Mouse (Mus musculus) inflammation-experienced regulatory T-cells, adult 6 months (primary cell): ENCODE results near the gene Rbfox2. TPM values are rescaled to one million over a fixed set of nuclear protein-coding genes. Genes with fewer than 3 reads are reported as not detected.

Source experiments
- ATAC-seq: one replicate; pipeline ENCODE4 v1.8.0; 2017
- polyA plus RNA-seq, 3 experiments: library from polyadenylated mRNA; unstranded; fragments of 100-300 nt; shearing (Covaris generic); gene quantifications; one replicate each; pipeline ENCODE4 v1.2.1; 2017

Gene Rbfox2
- polyA plus RNA-seq, 3 experiments from 2014 or later: not detected

DNA sequence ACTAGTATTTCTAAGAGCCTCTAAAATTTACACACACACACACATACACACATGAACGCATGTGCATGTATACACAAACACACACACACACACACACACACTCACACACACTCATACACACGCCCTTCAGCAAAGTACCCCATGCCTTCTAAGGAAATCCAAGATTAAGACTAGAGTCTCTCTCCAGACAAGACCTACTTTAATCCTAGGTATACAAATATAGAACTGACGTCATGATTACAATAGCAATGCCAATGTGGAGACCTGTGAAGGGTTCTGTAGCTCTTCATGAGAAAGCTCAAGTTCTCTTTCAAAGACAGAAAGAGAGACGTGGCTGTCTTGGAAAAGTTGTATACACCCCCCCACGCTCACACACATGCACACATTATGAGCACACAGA lies 132.8 kb downstream of the Rbfox2 start:
- ATAC-seq: no peak

DNA sequence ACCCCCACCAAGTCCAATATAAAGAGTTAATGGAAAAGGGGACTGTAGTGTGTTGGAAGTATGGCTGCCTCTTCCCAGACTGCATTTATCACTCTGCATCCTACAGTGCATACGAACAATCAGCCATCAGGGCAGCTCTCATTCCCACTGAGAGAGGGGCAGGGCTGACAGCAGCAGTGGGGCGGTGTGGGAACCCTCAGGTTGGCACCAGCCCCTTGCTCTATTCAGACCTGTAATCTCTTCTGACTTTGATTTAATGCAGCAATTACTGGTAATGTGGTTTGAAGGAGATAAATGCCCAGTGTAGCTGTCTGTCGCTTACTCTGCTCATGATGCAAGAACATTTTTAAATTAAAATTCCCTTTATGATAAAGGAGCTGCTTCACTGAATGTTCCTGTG lies 134.4 kb downstream of the Rbfox2 start:
- no peak for ATAC-seq

DNA sequence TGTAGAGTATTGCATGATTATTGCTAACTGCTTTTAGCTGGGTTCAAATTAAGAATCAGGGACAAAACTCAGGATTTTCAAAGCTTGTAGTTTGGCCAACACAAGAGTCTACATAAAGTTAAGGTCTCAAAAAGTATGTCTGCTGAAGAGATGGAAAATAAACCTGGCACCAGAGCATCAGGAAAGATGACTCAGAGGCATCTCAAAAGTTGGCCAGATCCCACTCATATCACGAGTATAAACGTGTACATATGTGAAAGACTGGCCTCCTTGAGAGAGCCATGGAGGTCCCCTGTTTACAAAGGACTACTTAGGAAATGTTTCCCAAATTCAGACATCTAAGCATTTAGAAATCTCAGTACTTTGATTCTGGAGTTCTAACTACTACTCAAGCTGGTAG lies 138.0 kb downstream of the Rbfox2 start:
- no peak for ATAC-seq

- no peak for ATAC-seq
These were observed 140.5 kb downstream of the Rbfox2 start for GRCm38 (mm10) chr15:77166225-77166732.

DNA sequence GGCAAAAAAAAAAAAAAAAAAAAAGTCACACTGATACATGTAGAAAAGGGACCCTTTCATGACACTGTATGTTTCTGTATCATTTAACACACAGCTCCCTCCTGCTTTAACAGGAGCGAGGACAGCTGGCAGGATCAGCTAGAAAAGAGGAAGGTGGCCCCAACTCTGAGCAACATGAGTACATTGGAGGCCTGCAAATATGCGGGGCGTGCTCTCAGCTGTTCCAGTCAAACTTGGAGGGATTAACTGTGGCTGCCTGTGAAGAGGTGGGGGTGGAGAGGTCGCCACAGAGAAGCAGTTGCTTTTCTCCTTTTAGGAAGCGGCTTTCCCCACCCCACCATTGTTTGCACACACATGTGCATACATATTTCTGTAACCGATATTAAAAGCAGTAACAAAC lies 143.5 kb downstream of the Rbfox2 start:
- no peak for ATAC-seq

DNA sequence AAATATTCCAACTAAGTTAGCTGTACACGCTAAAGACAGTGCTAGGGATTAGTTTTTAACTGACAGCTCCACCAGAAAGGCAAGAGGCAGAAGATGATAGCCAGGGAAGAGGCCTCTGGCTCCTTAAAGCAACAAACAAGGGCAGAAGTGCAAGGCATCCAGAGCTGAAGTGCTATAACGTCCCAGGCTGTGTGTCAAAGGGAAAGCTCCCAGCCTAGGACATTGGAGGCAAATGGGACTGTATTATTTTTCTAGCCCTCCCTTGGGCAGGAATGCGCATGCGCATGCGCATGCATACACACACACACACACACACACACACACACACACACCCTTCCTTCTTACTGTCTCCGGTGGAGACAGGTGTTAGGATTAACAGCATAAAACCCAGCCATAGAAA lies 143.9 kb downstream of the Rbfox2 start:
- ATAC-seq: no peak

- no peak for ATAC-seq
These were observed 145.4 kb downstream of the Rbfox2 start for GRCm38 (mm10) chr15:77161382-77161781.

GRCm38 (mm10) chr15:77160848-77161247 lies 146.0 kb downstream of the Rbfox2 start:
- no peak for ATAC-seq

DNA sequence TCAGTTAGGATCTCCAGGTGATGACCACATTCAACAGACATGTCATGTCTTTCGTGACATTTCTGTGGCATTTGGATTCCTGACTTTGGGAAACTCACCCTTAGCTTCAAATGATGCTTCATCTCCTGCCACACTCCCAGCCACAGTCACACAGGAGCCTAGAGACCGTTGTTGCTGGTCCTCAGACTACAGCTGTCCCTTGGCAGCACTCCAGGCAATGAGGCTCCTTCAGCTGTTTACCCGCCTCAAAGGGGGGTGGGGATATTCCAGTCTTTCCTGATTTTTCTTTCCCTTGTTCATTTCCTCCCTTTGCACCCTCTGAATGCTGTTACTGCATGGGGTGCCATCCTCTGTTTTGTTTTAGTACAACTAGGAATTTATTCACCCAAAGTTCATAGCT lies 150.3 kb downstream of the Rbfox2 start:
- ATAC-seq: no peak

GRCm38 (mm10) chr15:77154248-77154785 lies 152.5 kb downstream of the Rbfox2 start:
- ATAC-seq: no peak

DNA sequence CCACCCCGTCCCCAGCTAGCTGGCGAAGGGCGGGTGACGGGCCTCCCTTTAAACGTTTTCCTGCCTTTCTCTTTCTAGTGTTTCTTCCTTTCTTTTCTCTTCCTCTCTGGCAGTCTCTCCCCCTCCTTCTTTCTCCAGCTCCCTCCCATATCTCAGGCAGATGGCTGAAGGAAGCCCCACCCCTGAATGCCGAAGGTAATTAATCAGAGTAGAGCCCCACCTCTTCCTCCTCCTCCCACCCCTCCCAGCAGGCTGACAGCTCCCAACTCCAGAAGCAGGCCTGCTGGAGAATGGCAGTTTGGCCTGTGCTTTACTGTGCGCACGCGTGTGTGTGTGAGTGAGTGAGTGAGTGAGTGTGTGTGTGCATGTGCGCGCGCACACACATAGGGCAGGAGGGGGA lies 153.2 kb downstream of the Rbfox2 start:
- no peak for ATAC-seq

DNA sequence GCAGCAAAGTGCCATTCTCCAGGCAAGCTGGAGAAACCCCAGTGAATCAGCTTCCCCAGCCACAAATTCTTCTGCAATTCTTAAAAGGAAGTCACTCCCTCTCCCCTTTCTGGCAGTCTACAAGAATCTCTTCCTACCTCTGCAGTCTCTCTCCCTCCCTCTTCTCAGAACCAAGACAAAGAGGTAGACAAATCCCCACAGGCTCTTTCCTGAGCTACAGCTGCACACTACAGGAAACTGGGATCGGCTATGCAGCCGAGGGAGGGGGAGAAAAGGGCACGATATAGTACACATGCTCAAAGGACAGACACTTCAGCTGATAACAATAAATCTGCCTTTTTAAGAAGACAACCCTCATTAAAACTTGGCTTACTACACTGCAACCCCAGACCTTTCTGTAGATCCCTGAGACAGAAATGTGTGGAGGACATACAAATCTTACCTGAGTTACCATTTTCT lies 153.7 kb downstream of the Rbfox2 start:
- no peak for ATAC-seq

DNA sequence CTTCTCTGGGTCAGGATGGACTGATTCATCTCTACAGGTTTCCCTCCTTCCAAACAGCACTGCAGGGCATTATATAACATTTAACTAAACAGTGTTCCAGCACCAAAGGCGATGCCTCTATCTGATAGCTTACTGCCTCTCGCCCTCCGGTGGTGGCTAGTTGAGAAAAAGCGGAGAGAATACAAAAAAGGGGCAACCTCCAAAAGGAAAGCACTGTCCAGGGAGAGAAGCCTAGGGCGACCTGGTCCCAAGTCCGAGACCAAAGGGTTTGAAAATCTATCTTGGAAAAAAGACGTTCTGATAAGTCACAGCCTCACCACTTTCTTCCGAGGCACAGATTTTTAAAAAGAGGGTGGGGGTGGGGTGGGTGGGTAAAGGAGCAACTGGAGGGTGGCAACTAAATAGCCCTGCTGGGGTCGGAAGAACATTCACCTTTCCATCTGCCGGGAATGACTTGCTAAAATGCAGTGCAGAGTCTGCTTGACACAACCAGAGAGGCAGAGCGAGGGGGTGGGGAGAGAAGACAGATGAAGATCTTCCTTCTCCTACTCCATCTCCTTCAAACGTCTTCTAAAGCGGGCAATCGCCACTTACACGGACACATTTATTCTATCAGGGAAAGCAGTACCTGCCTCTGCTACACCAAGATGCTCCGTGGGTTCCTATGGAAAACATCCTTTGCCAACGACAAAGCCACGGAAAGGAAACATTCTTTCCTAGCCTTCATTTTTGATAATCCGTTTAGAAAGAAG lies 154.3 kb downstream of the Rbfox2 start:
- ATAC-seq: no peak

GRCm38 (mm10) chr15:77151816-77152215 lies 155.0 kb downstream of the Rbfox2 start:
- ATAC-seq: no peak

GRCm38 (mm10) chr15:77151178-77151577 lies 155.6 kb downstream of the Rbfox2 start:
- ATAC-seq: no peak

DNA sequence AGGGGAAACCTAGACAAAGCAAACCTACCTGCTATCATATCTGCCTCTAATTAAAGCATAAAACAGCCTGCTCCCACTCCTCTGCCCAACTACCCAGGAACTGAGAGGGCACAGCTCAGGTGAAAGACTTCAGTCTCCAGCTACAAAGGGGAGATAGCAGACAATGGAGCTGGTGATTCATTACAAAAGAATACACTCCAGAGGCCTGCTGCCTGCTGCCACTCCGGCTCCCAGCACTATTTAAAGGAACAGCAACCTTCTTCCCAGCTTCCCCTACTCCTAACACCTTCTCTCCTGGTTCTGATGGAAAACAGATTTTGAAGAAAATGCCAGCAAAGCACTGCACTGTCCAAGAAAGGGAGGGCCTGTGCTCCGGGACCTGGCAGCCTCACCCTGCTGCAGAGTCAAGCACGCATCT lies 156.4 kb downstream of the Rbfox2 start:
- ATAC-seq: no peak

DNA sequence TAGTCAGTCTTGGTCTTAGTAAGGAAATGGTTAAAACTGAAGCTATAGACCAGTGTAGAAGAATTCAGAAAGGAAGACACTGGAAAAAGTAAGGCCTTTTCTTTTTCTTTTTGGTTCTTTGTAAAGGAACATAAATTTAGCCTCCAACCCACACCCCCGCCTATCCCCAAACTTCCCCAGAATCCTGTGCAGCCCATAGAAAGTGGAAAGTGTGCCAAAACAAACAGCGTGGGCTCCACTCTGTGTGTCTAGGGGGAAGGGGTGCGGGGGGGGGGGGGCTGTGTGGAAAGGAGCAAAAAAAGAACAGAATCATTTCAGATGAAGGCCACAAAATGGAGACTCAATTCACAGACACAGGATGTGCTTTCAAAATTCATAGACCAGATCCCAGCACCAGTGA lies 156.8 kb downstream of the Rbfox2 start:
- ATAC-seq: no peak

DNA sequence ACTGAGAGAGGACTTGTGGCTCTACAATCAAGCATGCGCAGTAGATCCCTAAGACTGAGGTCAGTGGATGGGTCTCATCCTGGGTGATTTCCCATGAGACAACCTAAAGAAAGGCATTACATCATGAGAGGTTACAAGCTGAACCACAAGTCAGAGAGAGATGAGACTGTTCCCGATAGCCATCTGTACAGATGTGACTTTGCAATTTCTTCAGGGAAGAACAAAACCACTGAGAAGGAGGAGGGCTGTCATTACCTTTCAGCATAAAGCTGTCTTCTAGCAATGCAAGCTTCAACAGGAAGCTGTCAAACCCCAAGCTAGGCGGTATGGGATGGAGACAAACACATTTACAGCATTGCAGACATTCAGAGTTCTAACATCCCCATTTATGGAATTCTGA lies 157.3 kb downstream of the Rbfox2 start:
- no peak for ATAC-seq

- no peak for ATAC-seq
These were observed 159.9 kb downstream of the Rbfox2 start for GRCm38 (mm10) chr15:77146942-77147341.

- ATAC-seq: no peak
These were observed 161.8 kb downstream of the Rbfox2 start for GRCm38 (mm10) chr15:77144960-77145359.

DNA sequence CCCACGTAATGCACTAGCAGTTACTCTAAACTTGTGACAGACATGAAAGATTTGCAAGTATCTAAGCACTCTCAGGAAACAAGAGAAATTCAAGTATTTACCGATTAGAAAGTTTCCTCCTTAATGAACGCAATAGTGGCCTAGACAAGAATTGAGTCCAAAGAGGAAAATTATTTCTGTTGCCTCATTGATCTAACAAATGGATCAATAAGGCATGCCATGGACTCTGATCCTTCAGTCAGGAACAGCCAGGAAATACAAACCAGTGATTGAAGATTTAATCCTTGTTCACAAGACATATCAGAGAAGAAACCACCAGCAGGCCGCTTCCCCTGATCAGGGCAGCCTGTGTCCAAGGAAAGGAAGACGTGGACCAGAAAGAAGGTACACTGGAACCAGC lies 164.0 kb downstream of the Rbfox2 start:
- no peak for ATAC-seq

- ATAC-seq: no peak
These were observed 164.5 kb downstream of the Rbfox2 start for GRCm38 (mm10) chr15:77142352-77142751.

DNA sequence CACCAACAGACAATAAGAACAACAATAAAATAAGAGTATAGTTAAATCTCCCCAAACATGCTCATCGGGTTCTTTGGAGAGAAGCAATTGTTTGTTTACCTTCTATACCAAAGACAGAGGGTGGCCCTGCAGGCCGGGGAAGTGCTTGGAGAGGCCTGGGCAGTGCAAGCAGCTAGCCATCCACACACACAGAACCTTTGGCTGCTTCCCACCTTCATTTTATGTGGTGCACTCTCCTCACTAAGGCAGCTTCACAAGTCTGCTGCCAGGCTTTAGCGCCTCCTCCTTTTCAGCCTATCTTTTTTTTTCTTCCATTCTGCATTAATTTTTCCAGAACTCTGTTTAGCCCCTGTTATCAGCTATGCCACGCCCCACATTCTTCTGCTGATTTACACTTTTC lies 165.1 kb downstream of the Rbfox2 start:
- no peak for ATAC-seq

DNA sequence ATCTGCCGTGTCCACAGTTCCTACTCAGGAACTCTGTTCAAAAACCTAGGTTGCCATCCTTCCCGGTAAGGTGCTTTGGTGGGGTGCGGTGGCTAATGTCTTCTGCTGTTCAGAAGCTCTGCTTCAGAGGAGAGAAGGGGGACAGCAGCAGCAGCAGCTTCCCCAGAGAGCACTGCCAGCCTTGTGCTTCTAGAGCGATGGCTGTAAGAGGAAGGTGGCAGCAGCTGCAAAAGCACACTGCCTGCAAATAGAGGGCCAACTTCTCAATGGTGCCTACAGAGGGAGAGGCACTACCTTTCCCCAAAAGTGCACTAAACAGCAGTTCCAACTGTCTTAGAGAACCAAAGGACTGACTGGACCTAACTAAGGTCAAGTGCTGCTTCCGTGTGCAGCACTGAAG lies 168.5 kb downstream of the Rbfox2 start:
- no peak for ATAC-seq
